Mouse (Mus musculus): ENCODE results near the gene Cd70. TPM values are rescaled to one million over a fixed set of nuclear protein-coding genes. Genes with fewer than 3 reads are reported as not detected.

Gene Cd70
- polyA plus RNA-seq, 1 experiment from 2014 or later = 0.11 TPM

DNA sequence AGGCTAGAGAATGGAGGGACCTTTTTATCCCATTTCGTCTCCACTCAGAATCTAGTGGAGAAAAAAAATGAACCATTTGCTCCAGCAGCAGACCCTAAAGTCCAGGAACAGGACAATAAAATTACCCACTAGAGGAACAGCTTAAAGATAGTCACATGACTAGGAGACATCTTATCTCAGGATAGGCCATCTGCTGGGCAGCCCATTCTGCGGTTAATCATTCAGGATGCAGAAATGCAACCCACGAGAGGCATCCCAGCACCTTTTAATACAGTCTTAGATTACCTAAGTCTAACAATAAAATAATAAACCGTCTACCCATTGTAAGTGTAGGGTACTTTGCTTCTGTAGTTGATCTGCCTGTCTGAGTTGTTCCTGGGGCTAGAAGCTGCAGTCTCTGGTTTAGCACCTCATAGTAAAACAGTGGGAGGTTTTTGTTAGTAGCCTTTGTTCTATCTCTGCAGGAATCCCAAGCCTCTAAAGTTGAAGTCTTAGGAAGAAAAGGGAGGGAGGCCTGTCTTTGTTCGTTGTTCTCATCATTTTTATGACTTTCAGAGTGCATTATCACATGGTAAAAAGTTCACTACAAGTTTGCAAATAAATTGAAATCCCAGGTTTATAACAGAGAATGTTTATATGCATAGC, 21.2 kb upstream of the Cd70 start:
- TF ChIP-seq EP300 (optimal IDR thresholded peaks at IDR 0.05) (no peak), CTCF (IDR thresholded peaks at IDR 0.05; ENCODE audit: low read depth) (no peak)
- H3K4me3 ChIP-seq (ENCODE audit: low read depth, low read length) = no peak overlapping the region
- H3K4me2 ChIP-seq (replicated peaks; ENCODE audit: low read depth) = no peak overlapping the region
- no peaks in the 10 kb centered on the region for H3K4me1 ChIP-seq (replicated peaks; ENCODE audit: control insufficient read depth, insufficient read depth)
- H3K27ac ChIP-seq (replicated peaks) = no peak overlapping the region
- no peaks in the 10 kb centered on the region for H3K27me3 ChIP-seq (ENCODE audit: control insufficient read depth, insufficient read depth, low read length)
- H3K9me3 ChIP-seq (ENCODE audit: control insufficient read depth, low read length) = no peaks in the 10 kb centered on the region
- H3K36me3 ChIP-seq (ENCODE audit: control insufficient read depth, insufficient read depth, low read length) = no peaks in the 10 kb centered on the region
- no peak overlapping the region for H3K9ac ChIP-seq (ENCODE audit: low read length)
- DNase-seq (ENCODE audit: low spot score) = no peak
- WGBS = 48% methylated on average over 5 of the region's 5 CpGs
- ATAC-seq (ENCODE audit: low FRiP score, low TSS enrichment) = no peak

DNA sequence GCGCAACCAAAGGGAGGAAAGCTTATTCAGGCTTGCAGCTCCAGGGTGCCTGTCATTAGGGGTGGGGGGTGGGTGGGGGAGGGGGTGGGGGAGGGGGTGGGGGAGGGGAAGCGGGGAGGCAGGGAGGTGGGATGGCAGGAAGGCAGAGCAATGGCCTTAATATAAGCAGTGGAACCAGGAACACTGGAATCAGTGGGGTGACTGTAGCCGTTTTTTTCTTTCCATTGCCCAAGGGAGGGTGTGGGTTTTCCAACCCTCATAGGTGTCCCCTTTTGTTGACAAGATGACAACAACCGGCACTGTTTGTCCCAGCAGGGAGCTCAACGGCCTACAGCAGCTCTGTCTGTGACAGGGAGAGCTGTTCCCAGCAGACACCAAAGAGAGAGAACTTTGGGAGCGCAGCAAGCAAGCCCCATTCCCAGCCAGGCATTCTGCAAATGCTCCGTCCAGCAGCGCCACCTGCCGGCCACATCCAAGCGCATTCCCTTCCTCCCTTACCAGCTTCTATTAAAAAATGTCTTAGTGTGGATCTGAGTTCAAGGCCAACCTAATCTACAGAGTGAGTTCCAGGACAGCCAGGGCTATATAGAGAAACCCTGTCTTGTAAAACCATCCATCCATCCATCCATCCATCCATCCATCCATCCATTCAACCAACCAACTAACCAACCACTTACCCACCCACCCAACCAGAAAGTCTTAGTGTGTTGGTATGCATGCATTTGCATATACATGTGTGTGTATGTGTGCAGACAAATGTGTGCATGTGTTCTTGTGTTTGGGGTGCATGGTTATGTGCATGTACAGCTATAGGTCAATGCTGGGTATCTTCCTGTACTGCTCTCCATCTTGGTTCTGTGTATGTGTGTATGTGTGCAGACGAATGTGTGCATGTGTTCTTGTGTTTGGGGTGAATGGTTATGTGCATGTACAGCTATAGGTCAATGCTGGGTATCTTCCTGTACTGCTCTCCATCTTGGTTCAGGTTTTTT, 17.5 kb upstream of the Cd70 start:
- H3K27ac ChIP-seq (replicated peaks) = no peak overlapping the region
- H3K27me3 ChIP-seq (ENCODE audit: control insufficient read depth, insufficient read depth, low read length) = no peaks in the 10 kb centered on the region
- H3K4me3 ChIP-seq (ENCODE audit: low read depth, low read length) = no peak overlapping the region
- no peak overlapping the region for H3K4me2 ChIP-seq (replicated peaks; ENCODE audit: low read depth)
- H3K9me3 ChIP-seq (ENCODE audit: control insufficient read depth, low read length) = no peaks in the 10 kb centered on the region
- no peaks in the 10 kb centered on the region for H3K4me1 ChIP-seq (replicated peaks; ENCODE audit: control insufficient read depth, insufficient read depth)
- 17% methylated on average over 11 of the region's 11 CpGs for WGBS
- no peaks in the 10 kb centered on the region for H3K36me3 ChIP-seq (ENCODE audit: control insufficient read depth, insufficient read depth, low read length)
- DNase-seq (ENCODE audit: low spot score) (peak; percentile 90), ATAC-seq (ENCODE audit: low FRiP score, low TSS enrichment) (peak; percentile 71)
- H3K9ac ChIP-seq (ENCODE audit: low read length) = no peak overlapping the region
- TF ChIP-seq CTCF (IDR thresholded peaks at IDR 0.05; ENCODE audit: low read depth) (peak; percentile 93), EP300 (optimal IDR thresholded peaks at IDR 0.05) (no peak)

DNA sequence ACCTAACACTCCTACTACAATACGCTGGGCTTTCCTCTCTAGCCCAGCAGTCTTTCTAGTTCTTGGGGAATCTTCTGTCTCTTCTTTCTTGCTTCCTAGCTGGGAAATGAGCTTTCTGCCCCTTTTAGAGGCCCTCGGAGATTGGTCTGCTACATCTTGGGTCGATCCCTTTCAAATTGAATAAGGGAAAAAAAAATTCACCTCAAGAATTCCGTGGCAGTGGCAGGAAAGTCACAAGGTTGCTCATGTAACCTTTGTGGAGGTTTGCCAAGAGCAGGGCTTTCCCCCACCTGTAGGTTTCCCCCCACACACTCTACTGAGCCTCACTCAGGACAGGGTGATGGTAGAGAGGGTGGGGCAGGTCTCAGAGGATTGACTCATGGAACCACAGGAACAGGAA, 4.2 kb upstream of the Cd70 start:
- TF ChIP-seq EP300 (optimal IDR thresholded peaks at IDR 0.05) (no peak), CTCF (IDR thresholded peaks at IDR 0.05; ENCODE audit: low read depth) (no peak)
- WGBS = 85% methylated on average over 4 of the region's 4 CpGs
- no peak for DNase-seq (ENCODE audit: low spot score)
- no peak overlapping the region for H3K4me2 ChIP-seq (replicated peaks; ENCODE audit: low read depth)
- H3K9ac ChIP-seq (ENCODE audit: low read length) = no peak overlapping the region
- H3K27me3 ChIP-seq (ENCODE audit: control insufficient read depth, insufficient read depth, low read length) = no peaks in the 10 kb centered on the region; the same call in 1 of the 2 replicates
- H3K4me1 ChIP-seq (replicated peaks; ENCODE audit: control insufficient read depth, insufficient read depth) = no peaks in the 10 kb centered on the region
- H3K36me3 ChIP-seq (ENCODE audit: control insufficient read depth, insufficient read depth, low read length) = no peaks in the 10 kb centered on the region
- H3K4me3 ChIP-seq (ENCODE audit: low read depth, low read length) = no peak overlapping the region
- ATAC-seq (ENCODE audit: low FRiP score, low TSS enrichment) = no peak
- H3K9me3 ChIP-seq (ENCODE audit: control insufficient read depth, low read length) = no peaks in the 10 kb centered on the region
- H3K27ac ChIP-seq (replicated peaks) = no peak overlapping the region

DNA sequence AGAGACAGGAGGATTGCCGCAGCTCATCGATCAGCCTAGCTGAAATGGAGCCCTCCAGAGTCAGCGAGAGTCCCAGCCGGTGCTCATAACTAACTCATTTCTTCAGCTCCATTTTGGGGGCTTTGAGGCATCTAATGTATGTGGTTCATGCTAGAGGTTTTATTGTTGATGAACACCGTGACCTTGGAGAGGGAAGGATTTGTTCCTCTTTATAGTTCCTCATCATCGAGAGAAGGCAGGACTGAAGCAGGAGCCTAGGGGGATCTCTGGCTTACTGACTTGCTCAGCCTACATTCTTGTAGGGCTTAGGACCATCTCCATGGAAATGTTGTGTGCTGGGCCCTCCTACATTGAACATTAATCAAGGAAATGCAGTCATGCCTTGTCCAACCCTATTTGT, 3.4 kb upstream of the Cd70 start:
- DNase-seq (ENCODE audit: low spot score) = no peak
- no peaks in the 10 kb centered on the region for H3K36me3 ChIP-seq (ENCODE audit: control insufficient read depth, insufficient read depth, low read length)
- WGBS = 91% methylated on average over 6 of the region's 6 CpGs
- no peak overlapping the region for H3K9ac ChIP-seq (ENCODE audit: low read length)
- ATAC-seq (ENCODE audit: low FRiP score, low TSS enrichment) = no peak
- TF ChIP-seq EP300 (optimal IDR thresholded peaks at IDR 0.05) (no peak), CTCF (IDR thresholded peaks at IDR 0.05; ENCODE audit: low read depth) (no peak)
- H3K4me2 ChIP-seq (replicated peaks; ENCODE audit: low read depth) = no peak overlapping the region
- no peak overlapping the region for H3K27ac ChIP-seq (replicated peaks)
- no peaks in the 10 kb centered on the region for H3K9me3 ChIP-seq (ENCODE audit: control insufficient read depth, low read length)
- H3K4me3 ChIP-seq (ENCODE audit: low read depth, low read length) = no peak overlapping the region
- H3K27me3 ChIP-seq (ENCODE audit: control insufficient read depth, insufficient read depth, low read length) = no peaks in the 10 kb centered on the region; the same call in 1 of the 2 replicates
- no peaks in the 10 kb centered on the region for H3K4me1 ChIP-seq (replicated peaks; ENCODE audit: control insufficient read depth, insufficient read depth)

DNA sequence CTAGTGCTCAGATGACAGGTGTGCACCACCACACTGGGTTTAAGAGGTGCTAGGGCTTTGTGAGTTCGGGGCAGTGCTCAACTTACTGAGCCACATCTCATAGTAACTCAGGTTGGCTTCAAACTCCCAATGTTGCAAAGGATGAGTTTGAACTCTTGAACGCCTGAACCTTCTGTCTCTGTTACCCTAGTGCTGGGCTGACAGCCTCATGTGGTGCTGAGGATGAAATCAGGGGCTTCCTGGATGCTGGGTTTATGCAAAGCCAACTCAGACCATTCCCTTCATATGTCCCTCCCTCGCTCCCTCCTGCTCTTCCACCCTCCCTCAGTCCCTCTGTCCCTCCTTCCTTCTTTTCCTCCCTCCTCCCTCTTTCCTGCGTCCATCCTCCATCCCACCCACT, 1.2 kb downstream of the Cd70 start:
- no peaks in the 10 kb centered on the region; the same call in 1 of the 2 replicates for H3K27me3 ChIP-seq (ENCODE audit: control insufficient read depth, insufficient read depth, low read length)
- WGBS = 66% methylated on average over 4 of the region's 4 CpGs

More for the DNA sequence above, 1.2 kb downstream of the Cd70 start:
- Histone ChIP-seq H3K4me2 (replicated peaks; ENCODE audit: low read depth) (no peak overlapping the region), H3K4me1 (replicated peaks; ENCODE audit: control insufficient read depth, insufficient read depth) (no peaks in the 10 kb centered on the region), H3K9ac (ENCODE audit: low read length) (no peak overlapping the region), H3K27ac (replicated peaks) (no peak overlapping the region), H3K36me3 (ENCODE audit: control insufficient read depth, insufficient read depth, low read length) (no peaks in the 10 kb centered on the region), H3K9me3 (ENCODE audit: control insufficient read depth, low read length) (no peaks in the 10 kb centered on the region), H3K4me3 (ENCODE audit: low read depth, low read length) (no peak overlapping the region)
- ATAC-seq (ENCODE audit: low FRiP score, low TSS enrichment) (no peak), DNase-seq (ENCODE audit: low spot score) (no peak)
- TF ChIP-seq EP300 (optimal IDR thresholded peaks at IDR 0.05) = no peak
- no peak for TF ChIP-seq CTCF (IDR thresholded peaks at IDR 0.05; ENCODE audit: low read depth)
